Mouse (Mus musculus): ENCODE results near the gene Tmub1. TPM values are rescaled to one million over a fixed set of nuclear protein-coding genes. Genes with fewer than 3 reads are reported as not detected.

The Tmub1 gene
- total RNA-seq, 2 experiments from 2014 or later = 9.1 to 12.0 TPM

- DNase-seq (ENCODE audit: low spot score) = no peak
- intact Hi-C loops (cut with DNase I) = loop anchor here (1.0 kb wide), 1 partner anchor 15 kb away; no protein-coding TSS in a partner anchor
Observed at GRCm38 (mm10) chr5:24455613-24456012, 8.0 kb upstream of the Tmub1 start.

GRCm38 (mm10) chr5:24455076-24455475, 7.4 kb upstream of the Tmub1 start:
- no peak for DNase-seq (ENCODE audit: low spot score)
- intact Hi-C loops (cut with DNase I) = loop anchor here (1.0 kb wide), 1 partner anchor 15 kb away; no protein-coding TSS in a partner anchor

- intact Hi-C loops (cut with DNase I) = loop anchor here (5.0 kb wide), 1 partner anchor 123 kb away; the partner anchor contains the start of gene Abcf2
- DNase-seq (ENCODE audit: low spot score) = no peak
Observed at GRCm38 (mm10) chr5:24453985-24454303, 6.3 kb upstream of the Tmub1 start.

- DNase-seq (ENCODE audit: low spot score) = no peak
- intact Hi-C loops (cut with DNase I) = loop anchor here (5.0 kb wide), 1 partner anchor 124 kb away; the partner anchor contains the start of gene Abcf2
Observed at GRCm38 (mm10) chr5:24453283-24453984, 5.8 kb upstream of the Tmub1 start.

GRCm38 (mm10) chr5:24452691-24453233, 5.1 kb upstream of the Tmub1 start:
- intact Hi-C loops (cut with DNase I) = loop anchor here (5.0 kb wide), 1 partner anchor 125 kb away; the partner anchor contains the start of gene Abcf2
- DNase-seq (ENCODE audit: low spot score) = no peak

- no peak for DNase-seq (ENCODE audit: low spot score)
- intact Hi-C loops (cut with DNase I) = loop anchor here (5.0 kb wide), 1 partner anchor 125 kb away; the partner anchor contains the start of gene Abcf2
Observed at GRCm38 (mm10) chr5:24452030-24452690, 4.5 kb upstream of the Tmub1 start, which contains the start of gene Agap3. Gene Agap3, plus strand, starts transcription at chr5:24452177.

- intact Hi-C loops (cut with DNase I) = loop anchor here (5.0 kb wide), 1 partner anchor 126 kb away; the partner anchor contains the start of gene Abcf2
- DNase-seq (ENCODE audit: low spot score) = peak; percentile 78
Observed at GRCm38 (mm10) chr5:24451264-24452029, 3.8 kb upstream of the Tmub1 start.

- no peak for DNase-seq (ENCODE audit: low spot score)
- intact Hi-C loops (cut with DNase I) = no loop called here
Observed at GRCm38 (mm10) chr5:24446630-24447029, 1.0 kb downstream of the Tmub1 start.

GRCm38 (mm10) chr5:24445428-24446080, 2.1 kb downstream of the Tmub1 start:
- intact Hi-C loops (cut with DNase I) = no loop called here
- DNase-seq (ENCODE audit: low spot score) = no peak

- peak; percentile 90 for DNase-seq (ENCODE audit: low spot score)
- intact Hi-C loops (cut with DNase I) = no loop called here
Observed at GRCm38 (mm10) chr5:24444746-24445427, 2.8 kb downstream of the Tmub1 start, which contains the start of gene Fastk. Gene Fastk, minus strand, starts transcription at chr5:24445287.

GRCm38 (mm10) chr5:24443927-24444326, 3.7 kb downstream of the Tmub1 start:
- DNase-seq (ENCODE audit: low spot score) = no peak
- intact Hi-C loops (cut with DNase I) = loop anchor here (2.0 kb wide), 1 partner anchor 17 kb away; no protein-coding TSS in a partner anchor

GRCm38 (mm10) chr5:24443204-24443603, 4.5 kb downstream of the Tmub1 start:
- intact Hi-C loops (cut with DNase I) = loop anchor here (2.0 kb wide), 1 partner anchor 16 kb away; no protein-coding TSS in a partner anchor

GRCm38 (mm10) chr5:24442029-24442428, 5.6 kb downstream of the Tmub1 start:
- DNase-seq (ENCODE audit: low spot score) = no peak
- intact Hi-C loops (cut with DNase I) = loop anchor here (2.0 kb wide), 1 partner anchor 15 kb away; no protein-coding TSS in a partner anchor

More at GRCm38 (mm10) chr5:24443204-24443603, 4.5 kb downstream of the Tmub1 start:
- no peak for DNase-seq (ENCODE audit: low spot score)

GRCm38 (mm10) chr5:24441187-24441586, 6.5 kb downstream of the Tmub1 start:
- DNase-seq (ENCODE audit: low spot score) = no peak
- intact Hi-C loops (cut with DNase I) = no loop called here

- no peak for DNase-seq (ENCODE audit: low spot score)
- intact Hi-C loops (cut with DNase I) = no loop called here
Observed at GRCm38 (mm10) chr5:24433993-24434392, 13.7 kb downstream of the Tmub1 start.

GRCm38 (mm10) chr5:24428596-24428995, 19.1 kb downstream of the Tmub1 start:
- intact Hi-C loops (cut with DNase I) = no loop called here
- no peak for DNase-seq (ENCODE audit: low spot score)

GRCm38 (mm10) chr5:24427981-24428402, 19.7 kb downstream of the Tmub1 start:
- DNase-seq (ENCODE audit: low spot score) = no peak
- intact Hi-C loops (cut with DNase I) = loop anchor here (2.0 kb wide), 1 partner anchor 15 kb away; no protein-coding TSS in a partner anchor

GRCm38 (mm10) chr5:24427285-24427633, 20.4 kb downstream of the Tmub1 start:
- intact Hi-C loops (cut with DNase I) = loop anchor here (2.0 kb wide), 1 partner anchor 16 kb away; no protein-coding TSS in a partner anchor
- DNase-seq (ENCODE audit: low spot score) = no peak
